Comparison of ENCODE assay signal across 9 mouse cellular contexts in the genomic region with DNA sequence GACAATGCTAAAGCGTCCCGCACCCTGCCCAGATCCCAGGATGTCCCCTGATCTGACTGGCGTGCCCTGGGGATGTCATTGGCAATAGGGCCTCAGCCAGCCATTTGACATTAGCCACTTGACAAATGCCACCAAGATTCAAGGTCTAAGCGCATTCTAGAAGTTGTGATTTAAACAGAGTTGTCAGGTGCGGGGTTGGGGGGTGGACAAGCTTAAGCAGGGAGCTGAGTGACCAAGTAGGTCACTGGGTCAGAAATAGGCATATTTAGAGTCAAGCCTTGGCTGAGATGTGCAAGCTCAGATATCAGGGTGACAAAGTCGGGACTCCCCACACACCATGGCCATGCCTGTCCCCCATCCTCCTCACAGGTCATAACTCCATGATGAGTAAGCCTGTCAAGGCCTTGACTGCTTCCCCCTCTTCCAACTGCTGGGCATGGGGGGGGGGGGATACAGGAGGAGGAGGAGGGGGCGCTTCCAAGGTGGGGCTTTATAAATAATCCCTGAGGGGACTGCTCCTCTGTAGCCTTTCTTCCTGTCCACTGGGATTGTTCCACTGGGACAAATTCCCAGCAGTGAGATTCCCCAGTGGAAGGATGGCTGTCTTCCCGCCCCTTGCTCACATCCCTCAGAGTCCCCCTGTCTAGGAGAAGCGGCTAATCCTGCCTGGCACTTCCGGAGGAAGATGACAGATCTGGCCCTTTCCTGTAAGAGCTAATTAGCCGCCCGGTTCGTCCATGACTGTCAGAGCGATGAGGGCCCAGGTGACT. TPM values are rescaled to one million over a fixed set of nuclear protein-coding genes. Genes with fewer than 3 reads are reported as not detected.
A peak's percentile ranks its signal among the peaks of the same experiment; 100 is the strongest.
DNase-seq lines count a peak whose midpoint lies in the region; ATAC-seq and TF ChIP-seq lines count a peak whose summit lies in the region.
"Had no signal": no experiment of that assay in that cellular context is flagged by ENCODE, and none has a peak within 500 bp of the region (broad histone marks: within the 10 kb centered on the region; RNA-seq: fewer than 3 reads in every experiment).

No protein-coding gene starts in this region.

- H3K4me2 ChIP-seq in lung, embryonic 16.5 days (ENCODE audit: low read depth, low read length) = peak overlapping the region; percentile 5; the same call in 1 of the 2 replicates
- peak overlapping the region; percentile 35; the same call in 1 of the 2 replicates for H3K4me2 ChIP-seq in forebrain, embryonic 13.5 days
- H3K4me2 ChIP-seq in stomach, postnatal 0 days (replicated peaks; ENCODE audit: low read depth) = no peak overlapping the region
- H3K4me2 ChIP-seq: limb, embryonic 15.5 days had no signal

- H3K36me3 ChIP-seq in lung, embryonic 16.5 days (ENCODE audit: control insufficient read depth, insufficient read depth, low read length) = no peaks in the 10 kb centered on the region
- no peaks in the 10 kb centered on the region for H3K36me3 ChIP-seq in forebrain, embryonic 13.5 days (ENCODE audit: poor library complexity, severe bottlenecking)
- no peaks in the 10 kb centered on the region for H3K36me3 ChIP-seq in stomach, postnatal 0 days (ENCODE audit: control insufficient read depth, insufficient read depth, low read length)
- H3K36me3 ChIP-seq: limb, embryonic 15.5 days had no signal

- H3K27me3 ChIP-seq in lung, embryonic 16.5 days (ENCODE audit: control insufficient read depth, insufficient read depth, low read depth, low read length) = no peaks in the 10 kb centered on the region
- H3K27me3 ChIP-seq in forebrain, embryonic 13.5 days = no peaks in the 10 kb centered on the region
- no peaks in the 10 kb centered on the region for H3K27me3 ChIP-seq in stomach, postnatal 0 days (ENCODE audit: control insufficient read depth, insufficient read depth, low read length)

- no peak for TF ChIP-seq CTCF in stomach, postnatal 0 days (IDR thresholded peaks at IDR 0.05; ENCODE audit: low read depth)

- peaks cover 13% of the 10 kb centered on the region for H3K4me1 ChIP-seq in lung, embryonic 16.5 days (replicated peaks; ENCODE audit: control insufficient read depth, insufficient read depth, low read length)
- peaks cover 21% of the 10 kb centered on the region for H3K4me1 ChIP-seq in forebrain, embryonic 13.5 days
- H3K4me1 ChIP-seq in stomach, postnatal 0 days (replicated peaks; ENCODE audit: control insufficient read depth, insufficient read depth) = peaks cover 6% of the 10 kb centered on the region

- no peak for TF ChIP-seq EP300 in stomach, postnatal 0 days (optimal IDR thresholded peaks at IDR 0.05)

- 39% methylated on average over 14 of the region's 14 CpGs for WGBS in lung, embryonic 16.5 days
- 35% methylated on average over 13 of the region's 14 CpGs for WGBS in forebrain, embryonic 13.5 days
- 48% methylated on average over 13 of the region's 14 CpGs for whole genome bisulfite sequencing in stomach, postnatal 0 days

- H3K4me3 ChIP-seq in lung, embryonic 16.5 days (ENCODE audit: low read length) = no peak overlapping the region
- H3K4me3 ChIP-seq in forebrain, embryonic 13.5 days = no peak overlapping the region
- H3K4me3 ChIP-seq in stomach, postnatal 0 days (ENCODE audit: low read depth, low read length) = no peak overlapping the region
- H3K4me3 ChIP-seq: limb, embryonic 15.5 days had no signal

- no peak overlapping the region; the same call in 1 of the 2 replicates for H3K27ac ChIP-seq in lung, embryonic 16.5 days (ENCODE audit: low read length)
- H3K27ac ChIP-seq in forebrain, embryonic 13.5 days = peak overlapping the region; percentile 61
- H3K27ac ChIP-seq in stomach, postnatal 0 days (replicated peaks) = peak overlapping the region; percentile 13; the same call in 1 of the 2 replicates
- H3K27ac ChIP-seq: limb, embryonic 15.5 days had no signal

- H3K9ac ChIP-seq in lung, embryonic 16.5 days (ENCODE audit: low read length) = no peak overlapping the region; the same call in 1 of the 2 replicates
- H3K9ac ChIP-seq in forebrain, embryonic 13.5 days = peak overlapping the region; percentile 40; the same call in 1 of the 2 replicates
- no peak overlapping the region for H3K9ac ChIP-seq in stomach, postnatal 0 days (ENCODE audit: low read length)
- H3K9ac ChIP-seq: limb, embryonic 15.5 days had no signal

- DNase-seq in lung, postnatal 14 days = no peak
- DNase-seq in mesoderm, embryonic 11.5 days (ENCODE audit: low read depth, low spot score) = peak; percentile 52
- no peak for DNase-seq in stomach, postnatal 0 days (ENCODE audit: low spot score)
- DNase-seq in layer of hippocampus, adult 11-12 months (ENCODE audit: low spot score) = no peak
- no peak for DNase-seq in left cerebral cortex, adult 8-10 months (ENCODE audit: low spot score in 2 of 2)
- DNase-seq: cerebellum, adult 2 months had no signal

- no peaks in the 10 kb centered on the region for H3K9me3 ChIP-seq in lung, embryonic 16.5 days (ENCODE audit: control insufficient read depth, low read length)
- no peaks in the 10 kb centered on the region for H3K9me3 ChIP-seq in forebrain, embryonic 13.5 days (replicated peaks)
- H3K9me3 ChIP-seq in stomach, postnatal 0 days (ENCODE audit: control insufficient read depth, low read length) = no peaks in the 10 kb centered on the region
- H3K9me3 ChIP-seq: limb, embryonic 15.5 days had no signal

- peak; percentile 20; the same call in 1 of the 2 replicates for ATAC-seq in lung, embryonic 16.5 days (ENCODE audit: low read depth)
- ATAC-seq in forebrain, embryonic 13.5 days = no peak
- ATAC-seq in stomach, postnatal 0 days (ENCODE audit: low FRiP score, low TSS enrichment) = peak; percentile 16; the same call in 1 of the 2 replicates

RNA-seq across cellular contexts. Expression of a gene that starts 9.4 kb away (rescaled TPM):
- 4.6 and 5.5 TPM in 2 replicates for polyA plus RNA-seq in lung, embryonic 16.5 days (2015; fragmentation: Nextera tagmentation; extraction: Ambion mirVana)
- polyA plus RNA-seq in forebrain, embryonic 13.5 days (2015; fragmentation: Nextera tagmentation; extraction: Ambion mirVana) = 16.2 and 17.4 TPM in 2 replicates
- polyA plus RNA-seq in stomach, postnatal 0 days (2015; fragmentation: Nextera tagmentation; extraction: Ambion mirVana) = 6.7 and 7.0 TPM in 2 replicates
- total RNA-seq in left cerebral cortex, adult 8-10 months (2022) = 10 to 100 TPM; 71.7 to 85.8 (median 80.1) TPM

RNA-seq across cellular contexts. Expression of a gene that starts 21.4 kb away (rescaled TPM):
- polyA plus RNA-seq in lung, embryonic 16.5 days (2015; fragmentation: Nextera tagmentation; extraction: Ambion mirVana) = 0.88 and 0.91 TPM in 2 replicates
- polyA plus RNA-seq in forebrain, embryonic 13.5 days (2015; fragmentation: Nextera tagmentation; extraction: Ambion mirVana) = 2.5 and 2.7 TPM in 2 replicates
- 0.23 and 0.24 TPM in 2 replicates for polyA plus RNA-seq in stomach, postnatal 0 days (2015; fragmentation: Nextera tagmentation; extraction: Ambion mirVana)
- total RNA-seq in left cerebral cortex, adult 8-10 months (2022) = 10 to 100 TPM in 3 of 4 experiments, 1 to 10 TPM in 1; 9.4 to 11.2 (median 10.7) TPM

RNA-seq across cellular contexts. Expression of a gene that starts 49.5 kb away (rescaled TPM):
- 6.5 and 7.4 TPM in 2 replicates for polyA plus RNA-seq in lung, embryonic 16.5 days (2015; fragmentation: Nextera tagmentation; extraction: Ambion mirVana)
- 23.1 and 26.3 TPM in 2 replicates for polyA plus RNA-seq in forebrain, embryonic 13.5 days (2015; fragmentation: Nextera tagmentation; extraction: Ambion mirVana)
- 1.3 and 2.1 TPM in 2 replicates for polyA plus RNA-seq in stomach, postnatal 0 days (2015; fragmentation: Nextera tagmentation; extraction: Ambion mirVana)
- 100 to 1,000 TPM; 254 to 259 (median 256) TPM for total RNA-seq in left cerebral cortex, adult 8-10 months (2022)
